Comparison of ENCODE assay signal across 30 mouse cellular contexts in the genomic region with DNA sequence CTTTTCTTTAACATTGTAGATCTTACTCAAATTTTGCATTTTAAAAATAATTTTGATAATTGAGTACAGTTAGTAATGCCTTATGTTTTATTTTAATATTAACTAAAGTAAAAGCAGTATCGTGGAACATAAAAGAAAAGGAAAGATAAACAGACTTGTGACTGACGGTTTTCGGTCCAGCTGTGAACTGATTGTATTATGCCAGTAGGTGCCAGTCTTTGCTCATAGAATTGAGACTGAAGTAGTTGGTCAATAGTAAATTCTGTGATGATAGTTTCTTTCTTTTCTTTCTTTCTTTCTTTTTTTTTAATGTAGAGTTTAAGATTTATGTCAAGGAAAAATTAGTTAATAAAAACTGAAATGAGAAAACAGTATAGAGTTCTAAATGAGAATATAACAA.
A peak's percentile ranks its signal among the peaks of the same experiment; 100 is the strongest.
DNase-seq lines count a peak whose midpoint lies in the region; ATAC-seq and TF ChIP-seq lines count a peak whose summit lies in the region.
"Had no signal": no experiment of that assay in that cellular context is flagged by ENCODE, and none has a peak within 500 bp of the region (broad histone marks: within the 10 kb centered on the region; RNA-seq: fewer than 3 reads in every experiment).

No protein-coding gene starts in this region.

- no peaks in the 10 kb centered on the region for H3K4me1 ChIP-seq in heart, adult 2 months (ENCODE audit: control insufficient read depth, insufficient read depth, low read length)
- no peaks in the 10 kb centered on the region for H3K4me1 ChIP-seq in lung, embryonic 14.5 days (ENCODE audit: insufficient read depth)
- H3K4me1 ChIP-seq: forebrain, embryonic 12.5 days; heart, embryonic 10.5 days; heart, embryonic 15.5 days; hindbrain, embryonic 12.5 days; limb, embryonic 12.5 days; liver, embryonic 15.5 days; neural tube, embryonic 15.5 days had no signal

- H3K4me2 ChIP-seq in lung, embryonic 14.5 days = no peak overlapping the region
- H3K4me2 ChIP-seq: forebrain, embryonic 12.5 days; heart, embryonic 15.5 days; hindbrain, embryonic 12.5 days; limb, embryonic 12.5 days; liver, embryonic 15.5 days; midbrain, embryonic 11.5 days; neural tube, embryonic 15.5 days had no signal

- intact Hi-C loops in heart, adult 2 months (cut with DNase I) = no loop called here
- intact Hi-C loops in left cerebral cortex, postnatal 36 days (cut with DNase I) = no loop called here

- 65% methylated on average over 3 of the region's 3 CpGs for WGBS in heart, adult 2 months
- WGBS in lung, embryonic 14.5 days = 48% methylated on average over 3 of the region's 3 CpGs

- DNase-seq in heart, adult 2 months = no peak
- no peak for DNase-seq in heart, adult 8-10 months (ENCODE audit: low spot score)
- DNase-seq in lung, embryonic 14.5 days = peak; percentile 0
- DNase-seq in lung, adult 18-20 months = no peak
- DNase-seq in brain, adult 2 months (ENCODE audit: low read depth, low spot score) = peak; percentile 10
- peak; percentile 1 for DNase-seq in retina, postnatal 1 day
- no peak for DNase-seq in left cerebral cortex, postnatal 36 days (ENCODE audit: low spot score in 2 of 2)
- DNase-seq: adrenal gland, adult 2 months; adrenal gland, postnatal 36 days; B cell, adult 2 months; cerebellum, adult 9-10 months; gastrocnemius, adult 2 months; kidney, postnatal 36 days; layer of hippocampus, postnatal 36 days; lung, postnatal 36 days; right cerebral cortex, adult 18-20 months; spleen, adult 18-20 months; thymus, adult 2 months; thymus, postnatal 36 days had no signal

- no peak for TF ChIP-seq POLR2A in heart, adult 2 months (IDR thresholded peaks at IDR 0.05; ENCODE audit: insufficient read depth, low read depth, low read length)

- ATAC-seq in lung, embryonic 14.5 days (ENCODE audit: insufficient read depth) = no peak
- ATAC-seq: activated CD4-positive, CD25-positive, alpha-beta regulatory T cell, adult 4 months; intestine, postnatal 0 days had no signal

- H3K27me3 ChIP-seq in heart, adult 2 months (ENCODE audit: control insufficient read depth, insufficient read depth, low read length) = no peaks in the 10 kb centered on the region
- H3K27me3 ChIP-seq in lung, embryonic 14.5 days (ENCODE audit: insufficient read depth, low read length) = no peaks in the 10 kb centered on the region
- H3K27me3 ChIP-seq: forebrain, embryonic 12.5 days; heart, embryonic 15.5 days; hindbrain, embryonic 12.5 days; limb, embryonic 12.5 days; liver, embryonic 15.5 days; neural tube, embryonic 15.5 days had no signal

- no peak overlapping the region for H3K27ac ChIP-seq in heart, adult 2 months
- no peak overlapping the region for H3K27ac ChIP-seq in lung, embryonic 14.5 days (ENCODE audit: low read depth)
- H3K27ac ChIP-seq: forebrain, embryonic 12.5 days; gastrocnemius, adult 2 months; heart, embryonic 10.5 days; heart, embryonic 15.5 days; hindbrain, embryonic 12.5 days; limb, embryonic 12.5 days; liver, embryonic 15.5 days; neural tube, embryonic 15.5 days had no signal

- H3K9me3 ChIP-seq in lung, embryonic 14.5 days (ENCODE audit: low read depth, low read length) = no peaks in the 10 kb centered on the region
- H3K9me3 ChIP-seq: forebrain, embryonic 12.5 days; heart, embryonic 10.5 days; heart, embryonic 15.5 days; hindbrain, embryonic 12.5 days; limb, embryonic 12.5 days; liver, embryonic 15.5 days; neural tube, embryonic 15.5 days had no signal

- no peak overlapping the region for H3K4me3 ChIP-seq in heart, adult 2 months
- H3K4me3 ChIP-seq in lung, embryonic 14.5 days (ENCODE audit: low read depth, low read length) = no peak overlapping the region
- H3K4me3 ChIP-seq: erythroblast, embryonic 14.5 days; forebrain, embryonic 12.5 days; gastrocnemius, adult 2 months; heart, embryonic 10.5 days; heart, embryonic 15.5 days; hindbrain, embryonic 12.5 days; limb, embryonic 12.5 days; liver, embryonic 15.5 days; neural tube, embryonic 15.5 days had no signal

- H3K9ac ChIP-seq in heart, adult 2 months (ENCODE audit: low read depth, low read length) = no peak overlapping the region
- H3K9ac ChIP-seq in lung, embryonic 14.5 days = no peak overlapping the region
- H3K9ac ChIP-seq: forebrain, embryonic 12.5 days; heart, embryonic 15.5 days; hindbrain, embryonic 12.5 days; limb, embryonic 12.5 days; liver, embryonic 15.5 days; neural tube, embryonic 15.5 days had no signal

- peak; percentile 20; the same call in 1 of the 2 replicates for TF ChIP-seq CTCF in heart, adult 2 months (IDR thresholded peaks at IDR 0.05)
- TF ChIP-seq CTCF in lung, embryonic 14.5 days (IDR thresholded peaks at IDR 0.05; ENCODE audit: low read depth) = no peak

- TF ChIP-seq EP300 in heart, adult 2 months (IDR thresholded peaks at IDR 0.05; ENCODE audit: insufficient read depth, low read depth, low read length) = no peak

- H3K36me3 ChIP-seq in heart, adult 2 months (ENCODE audit: control insufficient read depth, insufficient read depth, low read length) = no peaks in the 10 kb centered on the region
- H3K36me3 ChIP-seq in lung, embryonic 14.5 days (ENCODE audit: insufficient read depth) = no peaks in the 10 kb centered on the region
- H3K36me3 ChIP-seq: forebrain, embryonic 12.5 days; heart, embryonic 10.5 days; heart, embryonic 15.5 days; hindbrain, embryonic 12.5 days; limb, embryonic 12.5 days; liver, embryonic 15.5 days; neural tube, embryonic 15.5 days had no signal

- no peaks in the 10 kb centered on the region for H3K79me2 ChIP-seq in heart, adult 2 months (replicated peaks; ENCODE audit: control insufficient read depth, insufficient read depth, low read length)

Comparison
In these comparisons a context has a peak if more than half of its experiments do, and no peak if none do; other contexts are left out.
1. DNase-seq: peak in lung, embryonic 14.5 days (single experiment), brain, adult 2 months (single experiment) and retina, postnatal 1 day (single experiment); none in heart, adult 2 months (0 of 2), heart, adult 8-10 months (single experiment), lung, adult 18-20 months (0 of 2) and left cerebral cortex, postnatal 36 days (0 of 2).